Mouse (Mus musculus) regulatory T cell (primary cell): ENCODE results near the gene Ccdc14.
"Not testable (repeated sequence)": the region's sequence is repeated elsewhere in the genome, so short reads cannot be mapped to it uniquely, and the experiment has no call there.

Experiments
- in situ Hi-C: fragments of 300-600 bp; cut with MboI, MseI; formaldehyde crosslinking; loops from one replicate; pipeline ENCODE4 v1.15.1; 2025; ENCODE audit warnings: high pct_unique_total_duplicates

Gene Ccdc14

GRCm38 (mm10) chr16:34706487-34706946 lies 16.1 kb downstream of the Ccdc14 start:
- in situ Hi-C loops: no loop called here

GRCm38 (mm10) chr16:34711481-34711880 lies 21.1 kb downstream of the Ccdc14 start:
- in situ Hi-C loops: no loop called here

GRCm38 (mm10) chr16:34725156-34725555 lies 34.7 kb downstream of the Ccdc14 start:
- in situ Hi-C loops: no loop called here

GRCm38 (mm10) chr16:34728610-34729009 lies 38.2 kb downstream of the Ccdc14 start:
- in situ Hi-C loops: not testable (repeated sequence)

- in situ Hi-C loops: no loop called here
Observed at GRCm38 (mm10) chr16:34729371-34729770, 39.0 kb downstream of the Ccdc14 start.

- in situ Hi-C loops: loop anchor here (10.0 kb wide), 1 partner anchor 64 kb away; no protein-coding TSS in a partner anchor
Observed at GRCm38 (mm10) chr16:34738656-34739233, 48.3 kb downstream of the Ccdc14 start.

- in situ Hi-C loops: no loop called here
Observed at GRCm38 (mm10) chr16:34742930-34743329, 52.5 kb downstream of the Ccdc14 start.

GRCm38 (mm10) chr16:34745065-34745585 lies 54.7 kb downstream of the Ccdc14 start, which contains the start of gene Mylk:
Mylk (plus strand) TSS chr16:34745210.
- in situ Hi-C loops: no loop called here

GRCm38 (mm10) chr16:34748081-34748720 lies 57.8 kb downstream of the Ccdc14 start:
- in situ Hi-C loops: no loop called here

- in situ Hi-C loops: no loop called here
Observed at GRCm38 (mm10) chr16:34749536-34749935, 59.1 kb downstream of the Ccdc14 start.

- in situ Hi-C loops: no loop called here
Observed at GRCm38 (mm10) chr16:34752026-34752425, 61.6 kb downstream of the Ccdc14 start.

GRCm38 (mm10) chr16:34752977-34753376 lies 62.6 kb downstream of the Ccdc14 start:
- in situ Hi-C loops: no loop called here

GRCm38 (mm10) chr16:34756991-34757390 lies 66.6 kb downstream of the Ccdc14 start:
- in situ Hi-C loops: no loop called here

GRCm38 (mm10) chr16:34758205-34758604 lies 67.8 kb downstream of the Ccdc14 start:
- in situ Hi-C loops: no loop called here

- in situ Hi-C loops: no loop called here
Observed at GRCm38 (mm10) chr16:34763959-34764591, 73.7 kb downstream of the Ccdc14 start.

GRCm38 (mm10) chr16:34765666-34766065 lies 75.2 kb downstream of the Ccdc14 start:
- in situ Hi-C loops: no loop called here

GRCm38 (mm10) chr16:34766193-34766592 lies 75.8 kb downstream of the Ccdc14 start:
- in situ Hi-C loops: no loop called here

- in situ Hi-C loops: no loop called here
Observed at GRCm38 (mm10) chr16:34767443-34767842, 77.0 kb downstream of the Ccdc14 start.

- in situ Hi-C loops: no loop called here
Observed at GRCm38 (mm10) chr16:34768436-34768835, 78.0 kb downstream of the Ccdc14 start.

- in situ Hi-C loops: loop anchor here (5.0 kb wide), 1 partner anchor 93 kb away; no protein-coding TSS in a partner anchor
Observed at GRCm38 (mm10) chr16:34770127-34770526, 79.7 kb downstream of the Ccdc14 start.

GRCm38 (mm10) chr16:34772445-34773032 lies 82.1 kb downstream of the Ccdc14 start:
- in situ Hi-C loops: loop anchor here (5.0 kb wide), 1 partner anchor 95 kb away; no protein-coding TSS in a partner anchor
